Mouse (Mus musculus): ENCODE measurements at regions not wholly inside any gene's neighbourhood (a gene's known extent, or its start where the extent isn't known, plus 50 kb on each side); places are given as distances from the start of the nearest gene placed in this dataset.
"Not testable (repeated sequence)": the region's sequence is repeated elsewhere in the genome, so short reads cannot be mapped to it uniquely, and the experiment has no call there.

GRCm38 (mm10) chr4:153806820-153807436, 150.1 kb upstream of the A430005L14Rik start:
- DNase-seq (ENCODE audit: low spot score in 2 of 2), result no peak

GRCm38 (mm10) chr4:153812866-153813265, 144.2 kb upstream of the A430005L14Rik start:
- DNase-seq (ENCODE audit: low spot score in 2 of 2), result no peak

- DNase-seq (ENCODE audit: low spot score in 2 of 2), result peak in 1 of 2 experiments; percentile 13
These were observed 129.1 kb upstream of the A430005L14Rik start for GRCm38 (mm10) chr4:153827914-153828313.

- DNase-seq (ENCODE audit: low spot score in 2 of 2), result no peak
These were observed 127.3 kb upstream of the A430005L14Rik start for GRCm38 (mm10) chr4:153829766-153830165.

- no peak for DNase-seq (ENCODE audit: low spot score in 2 of 2)
These were observed 126.5 kb upstream of the A430005L14Rik start for GRCm38 (mm10) chr4:153830491-153830890.

- DNase-seq (ENCODE audit: low spot score in 2 of 2), result not testable (repeated sequence)
These were observed 125.8 kb upstream of the A430005L14Rik start for GRCm38 (mm10) chr4:153831251-153831650.

GRCm38 (mm10) chr4:153832151-153832550, 124.9 kb upstream of the A430005L14Rik start:
- DNase-seq (ENCODE audit: low spot score in 2 of 2), result no peak

- DNase-seq (ENCODE audit: low spot score in 2 of 2), result no peak
These were observed 112.3 kb upstream of the A430005L14Rik start for GRCm38 (mm10) chr4:153844766-153845165.

- no peak for DNase-seq (ENCODE audit: low spot score in 2 of 2)
These were observed 108.8 kb upstream of the A430005L14Rik start for GRCm38 (mm10) chr4:153848274-153848673.

GRCm38 (mm10) chr4:153850186-153850585, 106.9 kb upstream of the A430005L14Rik start:
- DNase-seq (ENCODE audit: low spot score in 2 of 2), result no peak

GRCm38 (mm10) chr4:153854084-153854747, 102.8 kb upstream of the A430005L14Rik start:
- no peak for DNase-seq (ENCODE audit: low spot score in 2 of 2)

GRCm38 (mm10) chr4:153854748-153855092, 102.3 kb upstream of the A430005L14Rik start:
- DNase-seq (ENCODE audit: low spot score in 2 of 2), result no peak

- DNase-seq (ENCODE audit: low spot score in 2 of 2), result no peak
These were observed 95.6 kb upstream of the A430005L14Rik start for GRCm38 (mm10) chr4:153861420-153861819.

- no peak for DNase-seq (ENCODE audit: low spot score in 2 of 2)
These were observed 94.8 kb upstream of the A430005L14Rik start for GRCm38 (mm10) chr4:153862121-153862660.

- no peak for DNase-seq (ENCODE audit: low spot score in 2 of 2)
These were observed 84.7 kb upstream of the A430005L14Rik start for GRCm38 (mm10) chr4:153872346-153872745.

- not testable (repeated sequence) for DNase-seq (ENCODE audit: low spot score in 2 of 2)
These were observed 82.0 kb upstream of the A430005L14Rik start for GRCm38 (mm10) chr4:153875036-153875435.

- no peak for DNase-seq (ENCODE audit: low spot score in 2 of 2)
These were observed 79.9 kb upstream of the A430005L14Rik start for GRCm38 (mm10) chr4:153876954-153877642.

- DNase-seq (ENCODE audit: low spot score in 2 of 2), result no peak
These were observed 74.0 kb upstream of the A430005L14Rik start for GRCm38 (mm10) chr4:153883057-153883456.

GRCm38 (mm10) chr4:153884044-153884443, 73.0 kb upstream of the A430005L14Rik start:
- no peak for DNase-seq (ENCODE audit: low spot score in 2 of 2)

- no peak for DNase-seq (ENCODE audit: low spot score in 2 of 2)
These were observed 71.2 kb upstream of the A430005L14Rik start for GRCm38 (mm10) chr4:153885836-153886235.

- no peak for DNase-seq (ENCODE audit: low spot score in 2 of 2)
These were observed 66.9 kb upstream of the A430005L14Rik start for GRCm38 (mm10) chr4:153890130-153890529.

- DNase-seq (ENCODE audit: low spot score in 2 of 2), result no peak
These were observed 57.3 kb upstream of the A430005L14Rik start for GRCm38 (mm10) chr4:153899721-153900120.

Measured in left cerebral cortex, adult 8-10 months (tissue).